Mouse (Mus musculus): ENCODE results near the gene Daam2. TPM values are rescaled to one million over a fixed set of nuclear protein-coding genes. Genes with fewer than 3 reads are reported as not detected.

Gene Daam2
- not detected for polyA plus RNA-seq (2017; shearing (Covaris generic))

GRCm38 (mm10) chr17:49563830-49564470 lies at the start of gene Daam2:
Gene Daam2, minus strand, starts transcription at chr17:49564343.

GRCm38 (mm10) chr17:49428239-49428688 lies 135.9 kb downstream of the Daam2 start, which contains the start of gene Mocs1:
Gene Mocs1, plus strand, starts transcription at chr17:49428362.

Other genes starting within 250 kb of the Daam2 start
- gene Mocs1, start 136.0 kb downstream of the Daam2 start, polyA plus RNA-seq (2017; shearing (Covaris generic)), result 10.7 TPM
- not detected for gene Kif6, start 50.8 kb upstream of the Daam2 start, polyA plus RNA-seq (2017; shearing (Covaris generic))

All from effector memory CD4-positive, alpha-beta T cell, adult 7 months (primary cell).